Mouse (Mus musculus) lung, adult 18-20 months (tissue): ENCODE results near the gene Oas1e.
"Not testable (repeated sequence)": the region's sequence is repeated elsewhere in the genome, so short reads cannot be mapped to it uniquely, and the experiment has no call there.

Experiments
- DNase-seq, 2 experiments: peaks; one replicate each; pipeline ENCODE4 v3.0.0; 2022; ENCODE audit warnings: mixed read lengths in 2 of 2

Oas1e gene

DNA sequence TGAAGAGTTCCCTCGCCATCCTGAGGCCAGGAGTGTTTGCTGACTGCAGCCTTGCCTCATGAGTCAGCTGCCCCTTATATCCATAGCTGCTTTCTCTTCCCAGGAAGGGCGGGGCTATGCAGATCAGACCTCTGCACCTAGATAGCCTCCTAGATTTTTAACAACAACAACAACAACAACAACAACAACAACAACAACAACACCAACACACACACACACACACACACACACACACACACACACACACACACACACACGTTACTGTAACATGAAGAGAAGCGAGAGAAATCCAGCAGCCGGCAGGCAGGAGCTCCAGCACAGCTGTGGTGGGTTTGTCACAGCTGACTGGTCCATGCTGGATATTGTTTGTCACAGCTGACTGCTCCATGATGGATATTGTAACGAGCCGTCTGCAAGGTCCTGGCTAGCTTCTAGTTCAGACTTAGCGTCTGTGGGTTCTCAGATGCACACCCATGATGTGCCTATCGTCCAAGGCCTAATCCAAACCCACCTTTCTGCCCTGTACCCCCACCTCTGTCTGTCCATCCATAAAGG lies at the start of gene Oas1e:
Oas1e (minus strand) TSS at position 51 of the 555 bp plus-strand sequence.
- DNase-seq = not testable (repeated sequence)

DNA sequence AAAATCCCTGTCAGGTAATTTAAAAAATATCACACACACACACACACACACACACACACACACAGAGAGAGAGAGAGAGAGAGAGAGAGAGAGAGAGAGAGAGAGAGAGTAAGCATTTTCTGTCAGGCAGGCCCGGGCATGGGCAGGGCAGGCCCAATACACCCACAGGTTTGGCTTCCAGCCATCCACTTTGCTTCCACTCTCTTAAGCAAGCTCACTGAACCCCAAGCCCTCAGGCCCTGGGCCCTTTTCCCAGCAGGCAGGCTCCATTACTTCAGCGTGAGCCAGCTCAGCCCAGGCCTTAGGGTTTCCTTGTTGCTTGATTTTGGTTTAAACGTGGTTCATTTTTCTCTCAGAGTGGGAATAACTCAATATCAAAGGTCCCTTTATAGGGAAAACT lies 49.4 kb upstream of the Oas1e start:
- peak; percentile 28 to 64 for DNase-seq

DNA sequence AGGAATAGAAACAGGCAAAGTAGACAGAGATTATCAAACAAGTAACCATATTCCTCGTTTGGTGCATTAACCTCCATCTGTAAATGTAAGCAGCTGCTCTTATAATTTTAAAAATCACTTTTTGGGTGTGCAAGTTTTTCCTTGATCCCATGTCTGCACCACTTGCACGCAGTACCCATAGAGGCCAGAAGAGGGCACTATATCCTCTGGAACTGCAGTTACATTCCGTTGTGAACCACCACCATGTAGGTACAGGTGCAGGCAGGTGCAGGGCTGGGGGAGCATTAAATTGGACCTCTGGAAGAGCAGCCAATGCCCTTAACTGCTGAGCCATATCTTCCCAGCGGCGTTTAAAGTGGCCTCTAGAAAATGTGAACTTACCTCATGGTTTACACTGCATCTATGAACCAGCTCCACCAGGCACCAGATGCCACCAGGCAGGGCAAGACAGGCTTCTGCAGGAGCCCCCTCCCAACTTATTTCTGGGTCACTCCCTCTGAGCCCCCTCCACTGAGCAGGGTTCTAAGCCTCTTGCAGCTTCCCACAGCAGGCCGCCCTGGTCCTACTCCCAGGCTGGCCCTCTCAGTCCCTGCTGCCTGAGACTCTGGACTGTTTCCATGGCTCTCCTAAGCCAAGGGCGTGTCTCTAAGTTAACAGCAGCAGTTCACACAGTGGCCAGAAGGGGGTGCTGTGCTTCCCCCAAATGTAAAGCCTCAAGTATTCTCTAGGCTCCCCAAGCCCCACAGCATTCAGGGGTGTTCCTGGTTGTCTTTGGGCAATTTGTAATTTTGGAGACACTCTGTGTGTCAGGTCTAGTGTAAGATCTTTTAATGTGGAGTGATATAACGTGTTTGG lies 41.6 kb upstream of the Oas1e start:
- DNase-seq = peak; percentile 19 to 28

DNA sequence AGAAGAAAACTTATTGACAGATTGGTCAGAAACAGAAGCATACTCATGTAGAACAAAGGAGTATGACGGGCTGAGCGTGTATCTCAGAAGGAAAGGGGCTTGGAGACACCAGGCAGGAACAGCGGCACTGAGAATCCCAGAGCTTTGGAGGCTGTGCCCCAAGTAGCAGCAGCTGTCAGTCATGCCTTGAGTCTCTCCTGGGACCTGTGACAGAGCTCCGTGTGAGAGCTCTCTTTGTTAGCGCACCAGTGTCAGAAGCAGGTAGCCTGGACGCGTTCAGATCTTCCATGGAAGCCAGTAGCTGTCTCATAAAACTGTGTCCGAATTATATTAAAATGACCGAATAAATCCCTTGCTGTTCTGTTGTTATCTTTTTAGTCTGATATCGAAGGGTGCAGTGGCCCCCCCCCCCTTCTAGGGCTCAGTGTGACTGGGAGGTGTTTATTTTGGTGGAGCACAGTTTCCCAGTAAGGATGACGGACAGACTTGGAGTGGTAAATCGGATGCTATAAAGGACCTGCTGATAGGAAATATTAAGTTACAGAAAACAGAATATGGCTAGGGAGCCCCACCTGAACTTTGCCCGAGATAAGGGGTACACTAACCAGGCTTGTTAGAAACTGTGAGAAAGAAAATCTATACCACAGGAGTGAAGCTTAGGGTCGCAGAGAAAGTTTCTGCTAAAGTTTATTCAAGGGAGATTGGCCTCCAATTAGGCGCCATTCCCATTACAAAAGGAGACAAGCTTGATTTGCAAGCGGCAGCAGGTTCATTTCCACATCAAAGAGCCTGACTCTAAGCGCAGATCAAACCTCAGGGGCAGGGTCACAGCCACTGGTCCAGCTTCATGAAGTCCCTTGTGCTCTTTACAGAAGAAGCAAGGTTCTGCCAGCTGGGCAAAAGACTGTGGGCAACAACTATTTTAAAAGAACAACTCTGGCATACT lies 38.3 kb upstream of the Oas1e start:
- DNase-seq = no peak

DNA sequence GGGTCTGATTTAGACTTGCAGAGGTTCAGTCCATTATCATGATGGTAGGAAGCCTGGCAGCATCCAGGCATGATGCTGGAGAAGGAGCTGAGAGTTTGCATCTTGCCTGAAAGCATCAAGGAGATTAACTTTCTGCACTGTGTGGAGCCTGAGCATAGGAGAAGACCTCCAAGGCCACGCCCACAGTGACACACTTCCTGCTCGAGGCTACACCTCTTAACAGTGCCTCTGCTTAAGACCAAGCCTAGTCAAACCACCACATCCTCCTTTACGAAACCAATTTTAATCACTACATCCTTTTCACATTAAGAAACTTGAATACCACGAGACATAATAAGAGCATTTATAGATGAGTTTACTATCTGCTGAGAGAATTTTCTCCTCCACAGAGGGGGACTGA lies 35.7 kb upstream of the Oas1e start:
- DNase-seq = no peak

DNA sequence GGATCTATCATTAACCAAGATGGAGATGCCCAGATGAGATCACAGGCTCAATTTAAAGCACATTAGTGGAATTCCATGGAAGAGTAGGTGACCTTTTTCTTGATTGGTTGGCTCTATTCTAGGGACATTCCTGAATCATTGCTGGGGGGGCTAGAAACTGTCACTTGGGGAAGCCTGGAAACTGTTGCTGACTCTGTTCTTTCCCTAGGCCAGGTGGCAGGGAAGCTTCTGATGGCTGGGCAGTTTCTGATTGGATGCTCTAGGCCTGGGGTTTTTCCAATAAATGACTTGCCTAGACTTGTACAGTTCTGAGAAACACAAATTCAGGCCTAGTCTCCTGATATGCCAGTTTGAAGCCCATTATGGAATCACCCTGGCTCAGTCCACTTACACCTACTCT lies 23.7 kb upstream of the Oas1e start:
- DNase-seq = no peak

DNA sequence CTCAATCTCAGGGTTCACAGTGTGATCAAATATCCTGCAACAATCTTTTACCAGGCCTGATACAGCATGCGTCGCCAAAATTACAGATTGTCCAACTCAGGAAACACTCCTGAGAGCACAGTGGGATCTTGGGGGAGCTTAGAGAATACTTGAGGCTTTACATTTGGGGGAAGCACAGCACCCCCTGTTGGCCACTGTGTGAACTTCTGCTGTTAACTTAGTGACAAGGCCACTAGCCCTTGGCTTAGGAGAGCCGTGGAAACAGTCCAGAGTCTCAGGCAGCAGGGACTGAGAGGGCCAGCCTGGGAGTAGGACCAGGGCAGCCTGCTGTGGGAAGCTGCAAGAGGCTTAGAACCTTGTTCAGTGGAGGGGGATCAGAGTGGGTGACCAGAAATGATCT lies 20.6 kb upstream of the Oas1e start:
- peak; percentile 23 to 26 for DNase-seq

DNA sequence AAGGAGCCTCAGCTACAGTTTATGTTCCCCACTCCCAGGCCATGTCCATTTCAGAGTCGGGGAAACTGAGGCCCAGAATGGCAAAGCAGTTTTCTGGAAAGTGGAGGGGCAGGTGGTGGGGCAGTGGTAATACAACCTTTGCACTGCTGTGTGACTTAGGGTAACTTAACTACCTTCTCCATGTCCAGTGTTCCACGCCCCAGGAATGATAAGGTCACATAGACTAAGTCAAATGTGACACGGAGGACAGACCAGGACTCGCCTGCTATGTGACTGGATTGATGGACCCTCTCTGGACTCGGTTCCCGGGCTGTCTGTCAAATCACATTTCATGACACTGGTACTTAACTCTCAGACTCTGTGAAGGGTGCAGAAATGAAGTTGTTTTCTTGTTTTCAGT lies 17.7 kb upstream of the Oas1e start:
- no peak for DNase-seq

DNA sequence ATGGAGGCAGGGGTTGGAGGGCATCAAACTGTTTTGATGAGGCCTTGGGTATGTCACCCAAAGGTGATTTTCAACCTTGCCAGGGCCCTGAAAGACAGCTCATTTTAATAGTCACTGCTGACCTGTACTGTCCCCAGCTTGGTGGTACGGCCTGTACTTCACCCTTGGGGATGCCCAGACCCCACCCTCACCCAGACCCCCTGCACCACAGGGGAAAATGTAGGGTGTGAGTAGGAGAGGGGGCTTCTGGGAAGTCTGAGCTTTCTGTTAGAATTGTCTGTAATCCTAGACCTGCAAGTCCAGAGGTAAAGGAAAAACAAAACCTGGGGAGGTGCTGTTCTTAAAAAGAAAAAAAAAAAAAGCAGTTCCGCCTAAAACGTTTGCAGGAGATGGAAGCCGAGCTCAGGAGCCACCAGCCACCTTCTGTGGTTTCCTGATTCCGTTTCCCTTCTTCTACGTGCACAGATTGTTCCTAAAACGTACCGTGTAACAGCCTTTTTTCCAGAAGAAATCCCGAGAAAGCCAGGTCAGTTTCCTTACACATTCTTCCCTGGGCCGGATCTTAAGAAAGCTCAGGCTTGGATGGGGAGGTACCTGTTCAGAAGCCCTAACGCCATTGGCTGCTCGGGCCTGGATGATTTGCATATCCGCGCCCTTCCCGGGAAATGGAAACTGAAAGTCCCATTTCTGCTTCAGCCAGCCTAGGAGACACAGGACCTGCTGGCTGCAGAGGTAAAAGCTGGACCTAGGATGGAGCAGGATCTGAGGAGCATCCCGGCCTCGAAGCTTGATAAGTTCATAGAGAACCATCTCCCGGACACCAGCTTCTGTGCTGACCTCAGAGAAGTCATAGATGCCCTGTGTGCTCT lies 16.9 kb upstream of the Oas1e start, which contains the start of gene Oas1c:
Oas1c (minus strand) TSS at position 564 of the 869 bp plus-strand sequence.
- peak; percentile 91 to 93 for DNase-seq

DNA sequence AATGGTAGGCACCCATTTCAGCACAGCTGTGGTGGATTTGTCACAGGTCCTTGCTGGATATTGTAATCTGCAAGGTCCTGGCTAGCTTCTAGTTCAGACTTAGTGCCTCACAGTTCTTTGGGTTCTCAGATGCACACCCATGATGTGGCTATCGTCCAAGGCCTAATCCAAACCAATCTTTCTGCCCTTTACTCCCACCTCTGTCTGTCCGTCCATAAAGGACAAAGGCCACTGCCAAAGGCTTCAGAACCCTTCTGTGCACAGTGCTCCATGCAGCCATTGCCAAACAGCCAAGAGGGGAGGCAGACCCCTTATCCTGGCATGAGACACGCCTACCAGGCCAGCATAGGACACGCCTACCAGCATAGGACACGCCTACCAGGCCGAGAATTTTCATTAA lies 13.8 kb upstream of the Oas1e start:
- DNase-seq = no peak

DNA sequence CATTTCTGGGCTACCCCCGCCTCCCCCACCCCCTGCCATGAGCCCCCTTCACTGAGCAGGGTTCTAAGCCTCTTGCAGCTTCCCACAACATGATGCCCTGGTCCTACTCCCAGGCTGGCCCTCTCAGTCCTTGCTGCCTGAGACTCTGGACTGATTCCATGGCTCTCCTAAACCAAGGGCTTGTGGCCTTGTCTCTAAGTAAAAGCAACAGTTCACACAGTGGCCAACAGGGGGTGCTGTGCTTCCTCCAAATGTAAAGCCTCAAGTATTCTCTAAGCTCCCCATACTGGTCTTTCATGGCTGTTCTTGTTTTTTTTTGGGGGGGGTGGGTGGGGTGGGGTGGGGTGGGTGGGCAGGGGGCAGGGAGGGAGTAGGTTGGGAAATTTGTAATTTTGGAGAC lies 11.1 kb upstream of the Oas1e start:
- peak; percentile 45 to 49 for DNase-seq

DNA sequence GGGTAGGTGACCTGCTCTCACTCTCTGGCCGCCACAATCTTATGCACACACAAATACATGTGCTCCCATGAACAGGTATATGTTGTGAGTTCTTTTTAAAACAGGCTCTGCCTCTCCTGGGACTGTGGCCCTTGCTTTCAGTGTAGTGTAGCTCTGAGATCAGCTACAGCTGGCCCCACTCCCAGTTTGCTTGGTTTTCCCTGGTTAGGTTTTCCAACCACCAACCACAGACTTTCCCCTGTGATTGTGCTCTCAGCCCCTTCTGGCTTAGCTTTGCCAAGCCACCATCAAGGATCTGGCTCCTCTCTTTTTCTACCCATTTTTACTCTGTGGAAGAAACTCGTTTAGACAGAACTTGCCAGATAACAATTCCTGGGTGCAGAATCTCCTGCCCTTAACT lies 8.3 kb upstream of the Oas1e start:
- DNase-seq = no peak

DNA sequence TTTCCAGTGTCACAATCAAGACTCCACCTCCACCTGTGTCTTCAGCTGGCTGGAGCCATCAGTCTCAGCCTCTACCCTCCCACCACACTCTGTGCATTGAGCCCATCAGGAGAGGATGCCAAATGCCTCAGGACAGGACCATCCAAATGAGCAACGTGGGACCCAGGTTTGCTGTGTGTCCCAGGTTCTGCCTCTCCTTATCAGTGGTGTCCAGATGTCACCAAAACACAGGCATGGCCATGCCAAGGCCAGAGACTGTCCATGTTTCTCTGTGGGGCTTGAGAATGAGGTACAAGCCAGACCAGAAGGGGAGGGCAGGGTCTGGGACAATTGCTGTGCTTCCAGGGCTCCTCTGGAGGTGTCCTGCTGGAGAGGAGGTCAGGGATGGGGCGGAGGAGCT lies 3.6 kb upstream of the Oas1e start:
- not testable (repeated sequence) for DNase-seq

DNA sequence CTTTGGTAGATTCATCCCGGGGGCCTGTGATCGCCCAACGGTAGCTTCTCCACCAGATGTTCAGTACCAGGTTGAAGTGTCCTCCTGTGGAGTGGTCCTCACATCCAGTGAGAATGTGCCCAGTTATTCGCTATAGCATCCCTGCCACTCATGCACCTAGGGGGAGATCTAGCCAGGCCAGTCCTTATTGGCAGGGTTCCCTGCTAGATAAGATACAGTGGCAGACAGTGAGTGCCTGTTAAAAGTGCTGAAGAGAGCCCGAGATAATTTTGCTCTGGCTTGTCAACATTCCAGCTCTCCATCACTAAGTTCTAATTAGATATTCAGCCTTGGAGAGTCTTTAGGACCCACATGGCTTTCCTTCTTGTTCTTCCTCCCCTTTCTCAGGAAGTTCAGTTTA lies 2.8 kb upstream of the Oas1e start:
- DNase-seq = not testable (repeated sequence)

DNA sequence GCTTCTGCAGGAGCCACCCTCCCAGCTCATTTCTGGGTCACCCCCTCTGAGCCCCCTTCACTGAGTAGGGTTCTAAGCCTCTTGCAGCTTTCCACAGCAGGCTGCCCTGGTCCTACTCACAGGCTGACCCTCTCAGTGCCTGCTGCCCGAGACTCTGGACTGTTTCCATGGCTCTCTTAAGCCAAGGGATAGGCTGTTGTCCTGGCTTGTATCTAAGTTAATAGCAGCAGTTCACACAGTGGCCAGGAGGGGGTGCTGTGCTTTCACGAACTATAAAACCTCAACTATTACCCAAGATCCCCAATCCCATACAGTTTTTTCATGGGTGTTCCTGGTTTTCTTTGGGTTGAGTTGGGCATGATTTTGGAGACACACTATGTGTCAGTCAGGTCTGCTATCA lies 2.3 kb downstream of the Oas1e start:
- peak; percentile 37 to 45 for DNase-seq

DNA sequence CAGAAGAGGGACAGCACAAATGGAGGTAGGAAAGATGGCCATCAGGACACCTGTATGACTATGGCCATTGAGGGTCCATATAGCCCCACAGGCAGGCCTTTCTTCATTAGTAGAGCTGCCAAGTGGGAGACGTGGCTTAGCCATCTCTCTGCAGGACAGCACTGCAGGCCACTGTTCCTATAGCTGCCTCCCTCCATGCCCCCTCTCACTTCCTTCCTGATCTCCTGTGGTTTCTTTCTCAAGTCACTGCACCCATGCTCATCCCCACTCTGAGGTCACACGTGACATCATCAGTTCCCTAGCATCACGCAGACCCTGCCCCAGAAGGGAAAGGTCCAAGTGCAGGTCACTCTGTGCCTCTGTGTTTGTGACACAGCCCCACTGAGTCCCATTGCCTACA lies 8.3 kb downstream of the Oas1e start:
- DNase-seq = no peak

DNA sequence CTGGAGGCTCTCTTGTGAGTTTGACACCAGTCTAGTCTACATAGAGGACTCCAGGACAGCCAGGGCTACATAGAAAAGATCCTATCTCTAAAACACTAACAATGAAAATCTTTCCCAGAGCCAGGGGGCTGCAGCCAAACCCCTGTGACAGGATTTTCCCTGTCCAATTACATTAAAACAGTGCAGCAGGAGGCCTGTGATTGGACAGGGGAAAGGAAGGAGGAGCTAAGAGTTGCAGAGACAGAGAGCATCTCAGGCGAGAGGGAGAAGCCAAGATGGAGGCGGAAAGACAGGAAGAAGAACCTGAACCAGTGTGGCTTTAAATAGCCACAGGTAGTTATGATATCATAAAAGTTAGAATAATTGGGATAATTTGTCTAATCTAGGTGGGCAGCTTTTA lies 12.9 kb downstream of the Oas1e start:
- DNase-seq = no peak

DNA sequence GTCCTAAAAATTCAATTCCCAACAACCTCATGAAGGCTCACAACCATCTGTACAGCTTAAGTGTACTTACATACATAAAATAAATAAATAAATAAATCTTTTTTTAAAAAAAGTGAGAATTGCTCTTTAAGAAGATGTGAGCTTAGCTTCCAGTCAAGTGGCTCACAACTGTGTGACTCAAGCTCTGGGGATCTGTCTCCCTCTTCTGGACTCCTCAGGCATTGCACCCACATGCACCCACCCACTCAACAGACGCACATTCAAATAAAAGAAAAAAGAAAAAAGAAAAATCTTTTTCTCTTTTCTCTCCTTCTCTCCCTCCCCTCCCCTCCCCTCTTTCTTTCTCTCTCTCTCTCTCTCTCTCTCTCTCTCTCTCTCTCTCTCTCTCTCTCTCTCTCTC lies 13.7 kb downstream of the Oas1e start:
- DNase-seq = no peak

DNA sequence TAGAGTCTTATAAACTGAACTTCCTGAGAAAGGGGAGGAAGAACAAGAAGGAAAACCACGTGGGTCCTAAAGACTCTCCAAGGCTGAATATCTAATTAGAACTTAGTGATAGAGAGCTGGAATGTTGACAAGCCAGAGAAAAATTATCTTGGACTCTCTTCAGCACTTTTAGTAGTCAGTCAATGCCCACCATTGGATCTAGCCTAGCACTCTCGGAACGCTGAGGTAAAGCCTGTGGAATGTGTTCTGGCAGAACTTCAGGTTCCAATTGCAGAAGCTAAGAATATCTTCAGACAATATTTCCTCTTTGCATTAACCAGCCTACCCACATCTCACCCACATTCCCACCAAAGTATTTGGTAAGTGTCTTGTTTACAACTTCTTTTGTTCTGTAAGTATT lies 15.4 kb downstream of the Oas1e start:
- DNase-seq = peak; percentile 18 to 39

DNA sequence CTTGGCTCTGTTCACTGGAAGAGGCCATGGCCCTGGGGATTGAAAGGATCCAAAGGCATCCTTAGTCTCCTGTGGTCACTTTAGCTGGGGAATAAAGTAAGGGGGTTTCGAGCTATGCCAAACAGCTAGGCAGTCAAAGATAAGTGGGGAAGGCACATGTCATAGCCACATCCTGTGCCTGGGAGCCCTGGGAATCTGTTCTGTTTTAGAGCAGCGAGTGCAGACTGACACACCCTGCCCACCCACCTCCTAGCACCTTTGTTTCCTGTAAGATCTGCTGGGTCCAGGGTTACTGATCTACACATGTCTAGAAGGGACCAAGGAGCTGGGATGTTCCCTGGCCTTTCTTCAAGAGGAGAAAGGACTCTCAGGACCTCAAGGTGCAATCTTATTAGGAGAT lies 16.4 kb downstream of the Oas1e start:
- DNase-seq = no peak

DNA sequence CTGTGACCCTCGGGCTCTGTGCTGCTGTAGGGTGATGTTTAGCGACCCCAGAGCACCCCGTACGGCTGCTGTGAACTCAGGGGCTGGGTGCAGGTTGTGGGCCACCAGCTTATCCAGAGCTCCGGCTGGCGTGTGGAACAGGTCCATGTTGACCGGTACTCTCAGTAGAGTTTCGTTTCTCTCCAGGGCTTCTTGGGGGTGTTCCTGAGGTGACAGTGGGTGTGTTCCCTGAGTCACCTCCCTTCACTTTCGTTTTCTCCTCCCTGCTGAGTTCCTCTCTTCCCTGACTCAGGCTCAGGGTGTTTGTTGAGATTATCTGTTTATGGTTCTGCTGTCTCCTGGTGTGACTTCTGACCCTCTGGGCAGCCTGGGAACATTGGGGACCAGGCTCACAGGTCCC lies 17.9 kb downstream of the Oas1e start, which contains the start of gene Oas3:
Oas3 (minus strand) TSS at position 184 of the 400 bp plus-strand sequence.
- DNase-seq = no peak

DNA sequence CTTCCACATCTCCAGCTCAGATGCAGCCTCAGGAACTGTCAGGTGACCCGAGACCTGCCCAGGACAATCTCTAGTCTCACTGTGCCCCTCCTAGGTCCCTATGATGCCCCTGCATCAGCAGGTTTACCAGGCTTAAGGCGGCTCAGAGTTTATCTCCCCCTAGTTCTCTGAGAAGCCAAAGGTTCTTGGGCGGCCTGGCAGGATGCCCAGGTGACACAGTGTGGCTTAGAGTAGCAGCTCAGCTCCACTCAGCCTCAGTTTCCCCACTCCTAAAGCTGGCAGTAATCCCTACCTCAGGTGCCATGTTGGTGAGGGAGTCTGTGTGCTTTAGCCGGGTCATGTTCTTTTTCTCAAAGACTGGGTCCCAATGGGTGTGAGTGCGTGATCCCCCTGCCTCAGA lies 18.5 kb downstream of the Oas1e start:
- DNase-seq = no peak
